Mouse (Mus musculus): ENCODE measurements around the gene Mrps5.

DNA sequence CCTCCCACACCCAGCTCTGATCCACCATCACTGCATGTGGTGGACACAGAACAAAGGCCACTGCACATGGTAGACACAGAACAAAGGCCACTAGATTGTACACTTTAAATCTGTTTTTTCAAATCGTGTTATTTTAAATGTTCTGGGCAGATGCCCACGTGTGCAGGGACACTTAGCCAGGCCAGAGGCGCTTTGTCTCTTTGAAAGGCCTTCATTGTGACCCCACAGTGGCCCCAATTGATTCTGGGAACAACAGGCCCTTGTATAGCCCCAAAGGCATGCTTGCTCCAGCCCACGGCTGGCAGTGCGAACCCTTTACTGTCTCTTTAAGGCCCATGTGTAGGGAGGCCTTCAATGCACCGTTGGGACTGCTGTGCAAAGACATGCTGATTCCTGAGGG, 40.3 kb downstream of the Mrps5 start:
- TF ChIP-seq CTCF (IDR thresholded peaks at IDR 0.05; ENCODE audit: low read depth) = no peak
- no peak for TF ChIP-seq EP300 (IDR thresholded peaks at IDR 0.05; ENCODE audit: low read depth)

Measured in liver, postnatal 0 days (tissue).